Mouse (Mus musculus): Measurements from ENCODE around the gene Nop53.

GRCm38 (mm10) chr7:15993789-15994188 is 47.9 kb upstream of the Nop53 start:
- TF ChIP-seq GATA1 (IDR thresholded peaks at IDR 0.05; ENCODE audit: borderline replicate concordance, low read length) (no peak), FLI1 (IDR thresholded peaks at IDR 0.05; ENCODE audit: low read length) (no peak)
